Mouse (Mus musculus) embryonic fibroblast, embryonic 13.5 days (primary cell): ENCODE measurements at regions not wholly inside any gene's neighbourhood (a gene's known extent, or its start where the extent isn't known, plus 50 kb on each side); places are given as distances from the start of the nearest gene placed in this dataset.

Experiments used
- CTCF ChIP-seq: IDR thresholded peaks from 2 replicates; pipeline ENCODE4 v1.5.1; 2011; ENCODE audit warnings: mild to moderate bottlenecking, control low read depth, low read length, moderate library complexity, borderline replicate concordance; ENCODE audit not compliant: insufficient read depth
- POLR2A ChIP-seq: IDR thresholded peaks from 2 replicates; pipeline ENCODE4 v1.6.1; 2011; ENCODE audit warnings: low read depth, mild to moderate bottlenecking, control low read depth, low read length, moderate library complexity

- no peak for TF ChIP-seq POLR2A
- TF ChIP-seq CTCF = no peak
Measured at GRCm38 (mm10) chr7:72627369-72627768, 321.0 kb upstream of the Mctp2 start.
